Mouse (Mus musculus): ENCODE measurements at regions not wholly inside any gene's neighbourhood (a gene's known extent, or its start where the extent isn't known, plus 50 kb on each side); places are given as distances from the start of the nearest gene placed in this dataset.

DNA sequence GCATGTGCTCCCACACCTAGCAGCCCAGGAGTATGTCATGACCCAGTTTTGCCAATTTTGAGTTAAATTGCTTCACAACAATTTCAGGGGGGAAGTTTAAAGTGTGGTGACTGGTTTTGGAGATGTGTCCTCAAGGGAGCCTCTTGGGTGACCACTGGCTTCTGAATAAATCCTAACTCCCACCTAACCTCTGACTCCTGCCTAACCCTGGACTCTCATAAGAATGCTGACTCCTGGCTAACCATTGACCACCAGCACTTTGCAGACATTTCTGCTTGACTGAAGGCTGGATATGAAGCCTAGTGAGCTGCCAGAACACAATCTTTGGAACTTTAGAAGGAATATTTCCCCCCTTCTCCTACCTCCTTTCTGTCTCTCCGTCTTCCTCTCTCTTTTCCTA is 133.3 kb upstream of the Tmpo start:
- H3K36me3 ChIP-seq (ENCODE audit: control insufficient read depth, insufficient read depth, low read length, poor library complexity, severe bottlenecking): no peaks in the 10 kb centered on the region

DNA sequence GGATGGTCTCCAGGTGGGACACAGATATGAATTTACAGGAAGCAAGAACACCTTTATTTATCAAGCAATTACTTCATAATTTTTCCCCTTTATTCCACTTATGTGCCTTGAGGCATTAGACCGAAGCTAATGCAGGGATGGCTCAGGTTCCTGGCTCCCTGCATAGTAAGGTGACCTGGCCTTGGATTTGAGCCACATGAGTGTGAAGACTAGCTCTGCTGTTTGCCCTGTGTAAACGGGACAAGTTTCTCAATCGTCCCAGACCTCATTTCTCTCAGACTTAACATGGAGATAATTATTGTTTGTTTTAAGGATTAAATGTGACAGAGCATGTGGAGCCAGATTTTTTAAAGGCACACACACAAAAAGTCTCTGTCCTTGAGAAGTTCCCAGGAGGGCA is 132.2 kb upstream of the Tmpo start:
- Histone ChIP-seq H3K9ac (ENCODE audit: low read depth, poor library complexity, severe bottlenecking) (no peak overlapping the region), H3K9me3 (replicated peaks; ENCODE audit: control insufficient read depth, insufficient read depth, low read length, poor library complexity, severe bottlenecking) (no peaks in the 10 kb centered on the region), H3K36me3 (ENCODE audit: control insufficient read depth, insufficient read depth, low read length, poor library complexity, severe bottlenecking) (no peaks in the 10 kb centered on the region), H3K4me3 (ENCODE audit: low read depth, low read length) (no peak overlapping the region), H3K27ac (ENCODE audit: insufficient read depth, low read length) (no peak overlapping the region), H3K4me1 (ENCODE audit: control insufficient read depth, insufficient read depth, low read length) (no peaks in the 10 kb centered on the region), H3K27me3 (ENCODE audit: control insufficient read depth, insufficient read depth, low read length, poor library complexity, severe bottlenecking) (no peaks in the 10 kb centered on the region)
- no peak for TF ChIP-seq EP300 (IDR thresholded peaks at IDR 0.05; ENCODE audit: insufficient read depth, low read depth, low read length)
- TF ChIP-seq CTCF (IDR thresholded peaks at IDR 0.05; ENCODE audit: low read depth, low read length): no peak
- no peak for TF ChIP-seq POLR2A (IDR thresholded peaks at IDR 0.05; ENCODE audit: insufficient read depth, low read length)

More for the DNA sequence above, 133.3 kb upstream of the Tmpo start:
- no peak for TF ChIP-seq POLR2A (IDR thresholded peaks at IDR 0.05; ENCODE audit: insufficient read depth, low read length)
- no peak for TF ChIP-seq CTCF (IDR thresholded peaks at IDR 0.05; ENCODE audit: low read depth, low read length)
- TF ChIP-seq EP300 (IDR thresholded peaks at IDR 0.05; ENCODE audit: insufficient read depth, low read depth, low read length): no peak
- Histone ChIP-seq H3K4me3 (ENCODE audit: low read depth, low read length) (no peak overlapping the region), H3K27ac (ENCODE audit: insufficient read depth, low read length) (no peak overlapping the region), H3K4me1 (ENCODE audit: control insufficient read depth, insufficient read depth, low read length) (no peaks in the 10 kb centered on the region), H3K9me3 (replicated peaks; ENCODE audit: control insufficient read depth, insufficient read depth, low read length, poor library complexity, severe bottlenecking) (no peaks in the 10 kb centered on the region), H3K9ac (ENCODE audit: low read depth, poor library complexity, severe bottlenecking) (no peak overlapping the region), H3K27me3 (ENCODE audit: control insufficient read depth, insufficient read depth, low read length, poor library complexity, severe bottlenecking) (no peaks in the 10 kb centered on the region)

DNA sequence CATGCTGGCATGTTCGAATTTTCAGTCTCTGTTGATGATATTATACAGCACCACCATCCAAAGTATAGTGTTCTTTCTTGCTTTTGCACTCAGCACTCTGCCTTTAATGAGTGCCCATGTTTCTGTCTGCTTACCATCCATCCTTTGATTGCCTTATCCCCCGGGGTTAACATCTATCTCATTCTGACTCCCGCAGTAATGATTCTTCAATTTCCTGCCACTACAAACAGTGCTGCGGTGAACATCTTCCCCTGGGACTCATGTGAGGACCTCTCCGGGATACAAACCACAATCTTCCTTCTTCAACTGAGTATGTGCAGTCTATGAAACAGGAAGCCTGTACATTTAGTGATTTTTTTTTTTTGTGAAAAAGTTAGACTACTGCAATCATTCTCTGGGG is 131.8 kb upstream of the Tmpo start:
- TF ChIP-seq POLR2A (IDR thresholded peaks at IDR 0.05; ENCODE audit: insufficient read depth, low read length) (no peak), EP300 (IDR thresholded peaks at IDR 0.05; ENCODE audit: insufficient read depth, low read depth, low read length) (no peak), CTCF (IDR thresholded peaks at IDR 0.05; ENCODE audit: low read depth, low read length) (no peak)
- H3K9me3 ChIP-seq (replicated peaks; ENCODE audit: control insufficient read depth, insufficient read depth, low read length, poor library complexity, severe bottlenecking): no peaks in the 10 kb centered on the region
- H3K36me3 ChIP-seq (ENCODE audit: control insufficient read depth, insufficient read depth, low read length, poor library complexity, severe bottlenecking): no peaks in the 10 kb centered on the region
- no peak overlapping the region for H3K27ac ChIP-seq (ENCODE audit: insufficient read depth, low read length)
- H3K4me1 ChIP-seq (ENCODE audit: control insufficient read depth, insufficient read depth, low read length): no peaks in the 10 kb centered on the region
- H3K9ac ChIP-seq (ENCODE audit: low read depth, poor library complexity, severe bottlenecking): no peak overlapping the region
- H3K27me3 ChIP-seq (ENCODE audit: control insufficient read depth, insufficient read depth, low read length, poor library complexity, severe bottlenecking): no peaks in the 10 kb centered on the region
- H3K4me3 ChIP-seq (ENCODE audit: low read depth, low read length): no peak overlapping the region

DNA sequence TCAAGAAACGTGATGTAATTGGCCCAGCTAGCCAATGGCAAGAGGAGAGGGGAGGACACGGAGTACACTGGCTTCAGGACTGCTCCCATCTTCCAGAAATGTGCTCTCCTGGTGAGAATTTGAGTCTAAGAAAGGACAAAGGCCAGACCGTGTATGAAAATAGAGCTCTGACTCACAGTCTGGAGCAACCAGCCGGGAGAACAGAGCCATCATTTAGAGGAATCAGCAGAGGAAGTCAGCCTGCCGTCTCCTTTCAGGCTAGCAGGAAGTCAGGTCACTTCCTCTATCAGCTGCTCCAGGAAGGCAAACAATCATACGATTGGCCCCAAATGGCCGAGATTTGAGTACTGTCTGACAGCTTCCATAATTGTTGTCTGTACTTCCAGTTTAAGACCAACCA is 119.0 kb upstream of the Tmpo start:
- Histone ChIP-seq H3K9ac (ENCODE audit: low read depth, poor library complexity, severe bottlenecking) (no peak overlapping the region), H3K27ac (ENCODE audit: insufficient read depth, low read length) (no peak overlapping the region), H3K4me1 (ENCODE audit: control insufficient read depth, insufficient read depth, low read length) (no peaks in the 10 kb centered on the region), H3K9me3 (replicated peaks; ENCODE audit: control insufficient read depth, insufficient read depth, low read length, poor library complexity, severe bottlenecking) (no peaks in the 10 kb centered on the region), H3K27me3 (ENCODE audit: control insufficient read depth, insufficient read depth, low read length, poor library complexity, severe bottlenecking) (no peaks in the 10 kb centered on the region), H3K36me3 (ENCODE audit: control insufficient read depth, insufficient read depth, low read length, poor library complexity, severe bottlenecking) (no peaks in the 10 kb centered on the region), H3K4me3 (ENCODE audit: low read depth, low read length) (no peak overlapping the region)
- TF ChIP-seq POLR2A (IDR thresholded peaks at IDR 0.05; ENCODE audit: insufficient read depth, low read length) (no peak), EP300 (IDR thresholded peaks at IDR 0.05; ENCODE audit: insufficient read depth, low read depth, low read length) (no peak)

DNA sequence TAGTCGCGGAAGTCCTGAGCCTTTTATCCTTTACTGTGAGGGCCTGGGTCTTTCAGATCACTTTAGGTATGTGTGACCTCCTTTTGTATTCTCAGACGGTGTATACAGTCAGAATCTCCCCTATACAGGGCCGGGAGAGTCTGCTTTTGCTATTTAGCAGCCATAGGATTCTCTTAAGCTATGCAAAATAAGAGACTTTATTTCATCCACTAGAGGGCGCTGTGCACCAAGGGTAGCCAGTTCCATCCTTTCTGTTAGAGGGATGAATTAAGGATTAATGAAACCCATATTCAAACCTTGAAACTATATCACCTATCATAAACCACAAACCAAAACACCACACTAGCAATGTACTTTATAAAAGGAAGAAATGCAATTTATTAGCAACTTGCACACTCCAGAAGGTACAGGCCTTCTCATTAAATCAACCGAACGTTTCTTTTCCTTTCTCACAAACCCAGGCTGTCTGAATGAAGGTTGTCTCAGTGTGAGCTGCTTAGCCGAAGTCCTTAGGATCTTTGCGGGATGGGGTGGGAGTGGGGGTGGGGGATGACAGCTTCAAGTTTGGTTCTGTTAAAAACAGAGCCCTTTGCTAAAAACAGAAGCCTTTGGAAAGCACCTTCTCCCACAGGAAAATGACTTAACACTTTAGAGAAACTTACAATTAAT is 116.8 kb upstream of the Tmpo start:
- TF ChIP-seq POLR2A (IDR thresholded peaks at IDR 0.05; ENCODE audit: insufficient read depth, low read length) (no peak), CTCF (IDR thresholded peaks at IDR 0.05; ENCODE audit: low read depth, low read length) (peak; percentile 15)
- no peak overlapping the region for H3K4me3 ChIP-seq (ENCODE audit: low read depth, low read length)
- H3K36me3 ChIP-seq (ENCODE audit: control insufficient read depth, insufficient read depth, low read length, poor library complexity, severe bottlenecking): no peaks in the 10 kb centered on the region
- H3K27me3 ChIP-seq (ENCODE audit: control insufficient read depth, insufficient read depth, low read length, poor library complexity, severe bottlenecking): no peaks in the 10 kb centered on the region
- H3K27ac ChIP-seq (ENCODE audit: insufficient read depth, low read length): no peak overlapping the region
- H3K4me1 ChIP-seq (ENCODE audit: control insufficient read depth, insufficient read depth, low read length): no peaks in the 10 kb centered on the region
- no peak overlapping the region for H3K9ac ChIP-seq (ENCODE audit: low read depth, poor library complexity, severe bottlenecking)
- no peaks in the 10 kb centered on the region for H3K9me3 ChIP-seq (replicated peaks; ENCODE audit: control insufficient read depth, insufficient read depth, low read length, poor library complexity, severe bottlenecking)

DNA sequence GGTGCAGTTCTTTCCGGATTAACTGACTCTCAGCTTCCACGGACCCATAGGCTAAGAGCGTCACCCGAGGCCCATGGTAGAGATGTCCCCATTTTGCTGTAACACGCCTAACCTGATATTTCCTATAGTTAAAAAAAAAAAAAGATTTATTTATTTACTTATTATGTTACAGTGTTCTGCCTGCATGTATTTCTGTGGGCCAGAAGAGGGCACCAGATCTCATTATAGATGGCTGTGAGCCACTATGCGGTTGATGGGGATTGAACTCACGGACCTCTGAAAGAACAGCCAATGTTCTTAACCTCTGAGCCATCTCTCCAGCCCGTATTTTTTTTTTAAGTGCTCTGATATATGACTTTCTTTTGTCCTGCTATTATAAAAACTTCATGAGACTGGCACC is 114.2 kb upstream of the Tmpo start:
- Histone ChIP-seq H3K9ac (ENCODE audit: low read depth, poor library complexity, severe bottlenecking) (no peak overlapping the region), H3K9me3 (replicated peaks; ENCODE audit: control insufficient read depth, insufficient read depth, low read length, poor library complexity, severe bottlenecking) (no peaks in the 10 kb centered on the region), H3K36me3 (ENCODE audit: control insufficient read depth, insufficient read depth, low read length, poor library complexity, severe bottlenecking) (no peaks in the 10 kb centered on the region), H3K4me3 (ENCODE audit: low read depth, low read length) (no peak overlapping the region), H3K27ac (ENCODE audit: insufficient read depth, low read length) (no peak overlapping the region), H3K4me1 (ENCODE audit: control insufficient read depth, insufficient read depth, low read length) (no peaks in the 10 kb centered on the region), H3K27me3 (ENCODE audit: control insufficient read depth, insufficient read depth, low read length, poor library complexity, severe bottlenecking) (no peaks in the 10 kb centered on the region)
- TF ChIP-seq POLR2A (IDR thresholded peaks at IDR 0.05; ENCODE audit: insufficient read depth, low read length) (no peak), EP300 (IDR thresholded peaks at IDR 0.05; ENCODE audit: insufficient read depth, low read depth, low read length) (no peak), CTCF (IDR thresholded peaks at IDR 0.05; ENCODE audit: low read depth, low read length) (no peak)

Data from ES-Bruce4 (cell line).